Mouse (Mus musculus) layer of hippocampus, adult 9-10 months (tissue): ENCODE results near the gene Slc32a1.

Experiments used
- DNase-seq: peaks from one replicate; pipeline ENCODE4 v3.0.0; 2022; ENCODE audit warnings: low spot score

The Slc32a1 gene

GRCm38 (mm10) chr2:158612671-158613250 lies 2.2 kb downstream of the Slc32a1 start:
- DNase-seq: no peak

GRCm38 (mm10) chr2:158613541-158614417 lies 3.2 kb downstream of the Slc32a1 start:
- peak; percentile 47 for DNase-seq

DNA sequence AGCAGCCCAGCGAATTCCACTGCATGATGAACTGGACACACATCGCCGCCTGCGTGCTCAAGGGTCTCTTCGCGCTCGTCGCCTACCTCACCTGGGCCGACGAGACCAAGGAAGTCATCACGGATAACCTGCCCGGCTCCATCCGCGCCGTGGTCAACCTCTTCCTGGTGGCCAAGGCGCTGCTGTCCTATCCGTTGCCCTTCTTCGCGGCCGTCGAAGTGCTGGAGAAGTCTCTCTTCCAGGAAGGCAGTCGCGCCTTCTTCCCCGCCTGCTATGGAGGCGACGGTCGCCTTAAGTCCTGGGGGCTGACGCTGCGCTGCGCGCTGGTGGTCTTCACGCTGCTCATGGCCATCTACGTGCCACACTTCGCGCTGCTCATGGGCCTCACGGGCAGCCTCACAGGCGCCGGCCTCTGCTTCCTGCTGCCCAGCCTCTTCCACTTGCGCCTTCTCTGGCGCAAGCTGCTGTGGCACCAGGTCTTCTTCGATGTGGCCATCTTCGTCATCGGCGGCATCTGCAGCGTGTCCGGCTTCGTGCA lies 3.9 kb downstream of the Slc32a1 start:
- DNase-seq: no peak

- no peak for DNase-seq
Observed at GRCm38 (mm10) chr2:158615161-158615680, 4.7 kb downstream of the Slc32a1 start.

DNA sequence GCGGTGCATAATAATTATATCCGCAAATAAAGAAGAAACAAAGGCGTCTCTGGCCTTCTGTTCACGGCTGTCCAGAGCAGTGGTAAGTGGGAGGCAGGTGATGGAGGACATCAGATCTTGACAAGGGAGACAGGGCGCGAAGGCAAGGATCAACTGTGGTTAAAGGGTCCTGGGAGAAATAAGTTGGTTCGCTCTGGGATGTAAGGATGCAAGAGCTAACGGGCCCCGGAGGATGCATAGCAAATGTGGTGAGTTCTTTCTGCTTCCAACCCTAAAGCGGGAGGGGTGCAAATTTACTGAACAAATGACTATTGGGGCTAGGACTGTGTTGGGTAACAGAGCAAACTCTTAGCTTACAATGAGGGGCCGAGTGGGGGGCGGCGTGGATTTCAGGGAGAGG lies 5.1 kb downstream of the Slc32a1 start:
- DNase-seq: no peak

DNA sequence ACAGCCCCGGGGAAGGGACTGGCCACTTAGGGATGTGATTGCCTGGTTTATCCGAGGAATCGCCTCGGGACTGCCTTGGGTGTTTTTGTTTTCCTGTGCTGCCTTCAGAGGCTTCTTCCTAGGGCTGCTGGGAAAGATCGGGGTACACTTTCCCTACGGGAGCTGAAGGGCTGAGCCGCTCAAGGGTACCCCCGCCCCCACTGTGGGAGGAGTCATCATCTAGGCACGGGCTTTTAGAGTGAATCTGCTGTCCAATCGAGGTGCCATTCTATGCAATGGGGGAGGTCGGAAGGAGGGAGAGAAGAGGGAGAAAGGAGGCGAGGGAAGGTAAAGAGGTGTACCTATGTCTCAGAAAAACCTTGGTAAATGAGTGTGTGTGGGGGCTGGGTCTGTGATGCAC lies 5.7 kb downstream of the Slc32a1 start:
- DNase-seq: no peak

DNA sequence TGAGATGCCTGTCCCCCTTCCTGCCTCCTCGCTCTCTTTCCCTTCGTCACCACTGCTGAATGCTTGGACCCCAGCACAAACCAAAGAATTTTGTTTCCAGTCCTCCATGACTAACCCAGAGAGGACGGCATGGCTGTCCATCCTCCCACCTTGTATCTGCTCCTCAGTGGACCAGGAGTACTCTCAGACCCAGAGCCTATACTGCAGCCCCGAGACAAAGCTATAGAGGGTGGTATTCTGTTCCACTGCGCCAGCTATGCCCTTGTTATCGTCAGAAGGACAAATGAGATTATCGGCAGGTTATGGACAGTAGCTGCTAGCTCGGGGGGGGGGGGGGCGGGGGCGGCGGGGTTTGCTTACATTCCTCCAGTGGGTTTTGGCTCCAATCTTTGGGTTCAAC lies 6.2 kb downstream of the Slc32a1 start:
- DNase-seq: no peak

DNA sequence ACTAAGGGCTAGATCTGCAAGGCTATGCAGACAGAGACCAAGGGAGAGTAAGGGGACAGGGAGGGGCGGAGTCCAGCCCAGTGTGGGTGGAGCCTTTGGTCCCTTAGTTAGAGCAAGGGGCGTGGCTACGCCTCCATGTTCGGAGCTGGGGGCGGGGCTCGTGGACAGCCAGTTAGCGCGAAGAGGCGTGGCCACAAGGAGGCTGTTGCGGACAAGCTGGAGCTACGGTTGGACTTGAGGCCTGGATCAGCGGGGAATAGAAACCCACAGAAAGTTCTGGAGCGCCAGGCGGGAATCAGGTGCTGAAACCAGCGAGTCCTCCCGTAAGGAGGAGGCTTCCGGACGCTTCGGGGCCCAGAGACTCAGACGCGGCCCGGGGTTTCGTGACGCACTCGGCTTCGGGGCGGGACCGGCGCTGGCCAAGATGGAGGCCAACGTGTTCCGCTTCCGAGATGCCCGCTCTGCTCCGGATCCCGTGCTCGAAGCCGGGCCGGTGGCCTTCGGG lies 14.2 kb downstream of the Slc32a1 start, which contains the start of gene Actr5:
Gene Actr5 (plus strand): TSS at position 171 of the 505 bp plus-strand sequence.
- peak; percentile 80 for DNase-seq

DNA sequence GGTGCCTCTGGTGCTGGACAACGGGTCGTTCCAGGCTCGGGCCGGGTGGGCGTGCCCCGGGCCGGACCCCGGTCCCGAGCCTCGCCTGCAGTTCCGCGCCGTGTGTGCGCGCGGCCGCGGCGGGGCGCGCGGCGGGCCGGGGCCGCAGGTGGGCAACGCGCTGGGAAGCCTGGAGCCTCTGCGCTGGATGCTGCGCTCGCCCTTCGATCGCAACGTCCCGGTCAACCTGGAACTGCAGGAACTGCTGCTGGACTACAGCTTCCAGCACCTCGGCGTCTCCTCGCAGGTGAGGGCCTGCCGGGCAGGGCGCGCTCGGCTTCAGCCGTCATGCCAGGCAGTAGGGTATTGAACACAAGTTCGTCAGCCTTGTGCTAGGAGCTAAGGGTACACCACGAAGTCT lies 14.7 kb downstream of the Slc32a1 start:
- DNase-seq: no peak

- DNase-seq: no peak
Observed at GRCm38 (mm10) chr2:158625697-158626096, 15.1 kb downstream of the Slc32a1 start.

GRCm38 (mm10) chr2:158628858-158629257 lies 18.3 kb downstream of the Slc32a1 start:
- DNase-seq: no peak

- no peak for DNase-seq
Observed at GRCm38 (mm10) chr2:158629414-158629813, 18.8 kb downstream of the Slc32a1 start.

GRCm38 (mm10) chr2:158631873-158632272 lies 21.3 kb downstream of the Slc32a1 start:
- DNase-seq: no peak

- DNase-seq: peak; percentile 53
Observed at GRCm38 (mm10) chr2:158641869-158642268, 31.3 kb downstream of the Slc32a1 start.

- no peak for DNase-seq
Observed at GRCm38 (mm10) chr2:158642587-158642986, 32.0 kb downstream of the Slc32a1 start.

DNA sequence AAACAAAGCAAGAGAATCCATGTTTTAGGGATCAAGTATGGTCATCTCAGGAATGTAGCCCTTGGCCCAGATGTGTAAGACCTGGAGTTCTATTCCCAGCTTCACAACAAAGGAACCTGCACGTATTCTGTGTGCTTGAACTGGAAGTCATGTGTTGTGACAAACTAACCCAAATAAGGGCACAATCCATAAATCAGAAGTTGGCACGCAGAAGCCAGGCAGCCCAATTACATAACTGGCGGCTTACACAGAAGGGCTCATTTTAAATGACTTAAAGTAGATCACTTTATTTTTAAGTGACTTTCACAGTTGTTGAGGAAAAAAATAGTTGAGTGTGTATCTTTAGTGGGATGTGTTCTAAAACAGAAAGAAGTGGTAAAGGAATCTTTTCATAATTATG lies 33.2 kb downstream of the Slc32a1 start:
- no peak for DNase-seq

DNA sequence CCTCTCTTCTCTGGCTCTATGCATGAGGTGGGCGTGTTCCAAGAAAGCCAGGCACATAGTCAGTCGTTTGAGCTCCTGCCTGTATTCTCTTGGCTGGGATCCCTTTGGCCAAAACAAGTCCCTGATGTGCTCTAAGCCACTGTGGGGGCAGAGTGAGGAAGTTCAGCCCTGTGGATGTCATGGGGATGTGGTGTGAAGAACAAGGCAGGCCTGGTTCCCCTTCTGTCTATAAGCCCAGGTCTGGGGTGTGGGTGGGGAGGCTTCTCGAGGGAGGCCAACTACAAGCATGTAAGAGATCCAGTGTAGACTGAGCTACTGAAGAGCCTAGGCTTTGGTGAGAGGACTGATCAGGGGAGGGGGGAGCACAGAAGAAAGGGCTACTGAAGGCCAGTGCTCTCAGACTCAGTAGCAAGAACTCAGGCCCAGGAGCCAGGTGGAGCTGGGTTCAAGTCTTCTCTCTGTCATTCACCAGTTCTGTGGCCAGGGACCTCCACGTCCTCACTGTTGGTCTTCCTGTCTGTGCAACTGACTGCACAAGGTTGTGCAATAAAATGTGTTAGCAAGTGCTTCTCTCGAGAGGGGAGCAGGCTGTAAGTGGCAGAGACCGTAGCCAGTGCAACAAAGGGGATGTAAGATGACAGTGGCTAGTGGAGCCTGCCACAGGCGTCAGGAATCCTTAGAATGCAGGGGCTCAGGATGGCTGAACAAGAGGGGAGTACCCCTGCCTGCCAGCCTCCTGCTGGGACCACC lies 40.8 kb downstream of the Slc32a1 start:
- DNase-seq: no peak

GRCm38 (mm10) chr2:158652985-158653384 lies 42.4 kb downstream of the Slc32a1 start:
- peak; percentile 80 for DNase-seq

GRCm38 (mm10) chr2:158654717-158655116 lies 44.1 kb downstream of the Slc32a1 start:
- DNase-seq: no peak

GRCm38 (mm10) chr2:158655806-158656205 lies 45.2 kb downstream of the Slc32a1 start:
- no peak for DNase-seq

GRCm38 (mm10) chr2:158658822-158659221 lies 48.3 kb downstream of the Slc32a1 start:
- no peak for DNase-seq

DNA sequence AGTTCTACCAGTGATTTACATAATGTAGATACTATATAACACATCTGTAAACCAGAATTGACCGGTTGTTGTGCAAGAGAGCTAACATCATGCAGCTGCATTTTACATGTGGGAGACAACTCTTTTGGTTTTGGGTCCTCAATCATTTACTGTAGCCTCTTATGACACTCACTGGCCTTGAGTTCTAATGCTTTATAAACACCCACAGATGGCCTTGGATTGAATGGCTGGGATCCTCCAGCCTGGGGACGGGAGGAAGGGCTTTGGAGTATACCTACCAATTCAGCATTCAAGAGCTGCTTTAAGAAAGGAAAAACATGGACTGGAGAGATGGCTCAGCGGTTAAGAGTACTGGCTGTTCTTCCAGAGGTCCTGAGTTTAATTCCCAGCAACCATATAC lies 48.8 kb downstream of the Slc32a1 start:
- no peak for DNase-seq
